Mouse (Mus musculus): ENCODE data around the gene Stard10. TPM values are rescaled to one million over a fixed set of nuclear protein-coding genes. Genes with fewer than 3 reads are reported as not detected.
A peak's percentile ranks its signal among the peaks of the same experiment; 100 is the strongest.

Stard10 gene
- total RNA-seq, 1 experiment from 2014 or later = 70.4 TPM

DNA sequence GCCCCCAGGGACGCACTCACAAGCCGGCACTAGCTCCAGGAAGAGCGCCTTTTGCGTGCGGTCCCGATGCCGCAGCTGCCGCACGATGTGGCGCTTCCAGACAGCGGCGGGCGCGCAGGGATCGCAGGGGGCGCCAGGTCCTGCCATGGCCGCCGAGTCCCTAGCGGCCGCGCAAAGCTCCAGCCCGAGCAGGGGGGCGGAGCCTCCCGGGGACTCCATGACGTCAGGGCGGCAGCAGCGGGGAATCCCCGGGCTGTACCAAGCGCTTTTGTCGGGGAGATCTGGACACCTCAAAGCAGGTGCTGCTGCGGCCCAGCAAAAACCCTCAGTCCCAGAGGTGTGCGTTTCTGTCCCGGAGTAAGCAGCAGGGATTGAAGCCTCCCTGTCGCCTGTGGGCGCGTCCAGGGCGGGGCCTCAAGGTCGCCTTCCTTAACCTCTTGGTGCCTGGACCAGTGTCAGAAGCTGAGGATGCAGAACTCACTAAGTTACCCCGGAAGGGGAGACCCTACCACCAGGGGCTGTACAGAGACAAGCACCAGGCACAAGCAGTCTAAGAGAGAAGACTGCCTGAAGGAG lies 14.9 kb upstream of the Stard10 start, which contains the start of gene Atg16l2:
Gene Atg16l2 (minus strand): TSS at position 371 of the 576 bp plus-strand sequence.
- peak; percentile 88 for ATAC-seq (replicated peaks; ENCODE audit: low read depth, poor library complexity, severe bottlenecking)

DNA sequence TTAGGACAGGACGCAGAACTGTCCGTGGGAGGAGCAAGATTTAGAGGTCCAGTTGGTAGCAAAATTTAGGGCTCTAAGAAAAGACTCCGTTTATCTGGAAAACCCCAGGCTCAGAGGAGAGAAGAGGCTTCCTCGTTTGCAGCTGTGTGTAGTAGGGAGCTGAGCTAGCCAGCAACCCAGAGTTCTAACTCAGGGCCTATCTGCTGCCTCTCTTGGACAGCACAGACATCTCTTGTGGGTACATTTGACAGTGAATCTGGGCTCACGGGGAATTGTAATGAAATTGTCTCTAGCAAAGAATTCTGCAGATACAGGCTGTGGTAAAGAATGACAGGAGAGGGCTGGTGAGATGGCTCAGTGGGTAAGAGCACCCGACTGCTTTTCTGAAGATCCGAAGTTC lies 14.2 kb upstream of the Stard10 start:
- no peak for ATAC-seq (replicated peaks; ENCODE audit: low read depth, poor library complexity, severe bottlenecking)

DNA sequence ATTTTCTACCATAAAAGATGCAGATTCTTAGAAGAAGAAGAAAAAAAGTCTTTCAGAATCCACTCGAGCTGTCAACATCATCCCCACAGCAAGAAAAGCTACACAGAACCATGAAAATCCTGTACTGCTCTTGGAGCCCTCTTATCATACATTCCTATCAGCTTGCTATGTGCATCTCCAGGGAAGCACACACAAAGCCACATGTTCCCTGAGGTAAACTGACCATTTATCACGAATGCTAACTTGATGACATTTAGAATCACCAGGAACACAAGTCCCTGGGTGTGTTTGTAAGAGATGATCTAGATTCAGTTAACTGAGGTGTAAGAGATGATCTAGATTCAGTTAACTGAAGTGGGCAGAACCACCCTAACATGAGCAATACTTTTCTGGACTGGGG lies 10.0 kb upstream of the Stard10 start:
- ATAC-seq (replicated peaks; ENCODE audit: low read depth, poor library complexity, severe bottlenecking) = no peak

DNA sequence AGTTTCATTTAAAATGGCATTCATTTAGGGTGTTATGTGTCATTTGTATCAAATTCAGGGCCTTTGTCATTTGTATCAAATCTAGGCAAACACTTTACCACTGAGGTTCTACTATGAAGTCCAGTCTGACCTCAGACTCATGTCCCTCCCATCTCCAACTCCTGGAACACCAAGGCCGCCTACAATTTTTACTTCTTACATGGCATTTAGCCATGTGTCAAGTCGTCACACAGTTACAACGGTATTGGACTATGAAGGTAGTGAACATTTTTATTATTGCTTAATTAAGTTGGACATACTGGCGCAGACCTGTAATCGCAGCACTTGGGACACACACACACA lies 6.9 kb upstream of the Stard10 start:
- ATAC-seq (replicated peaks; ENCODE audit: low read depth, poor library complexity, severe bottlenecking) = no peak

DNA sequence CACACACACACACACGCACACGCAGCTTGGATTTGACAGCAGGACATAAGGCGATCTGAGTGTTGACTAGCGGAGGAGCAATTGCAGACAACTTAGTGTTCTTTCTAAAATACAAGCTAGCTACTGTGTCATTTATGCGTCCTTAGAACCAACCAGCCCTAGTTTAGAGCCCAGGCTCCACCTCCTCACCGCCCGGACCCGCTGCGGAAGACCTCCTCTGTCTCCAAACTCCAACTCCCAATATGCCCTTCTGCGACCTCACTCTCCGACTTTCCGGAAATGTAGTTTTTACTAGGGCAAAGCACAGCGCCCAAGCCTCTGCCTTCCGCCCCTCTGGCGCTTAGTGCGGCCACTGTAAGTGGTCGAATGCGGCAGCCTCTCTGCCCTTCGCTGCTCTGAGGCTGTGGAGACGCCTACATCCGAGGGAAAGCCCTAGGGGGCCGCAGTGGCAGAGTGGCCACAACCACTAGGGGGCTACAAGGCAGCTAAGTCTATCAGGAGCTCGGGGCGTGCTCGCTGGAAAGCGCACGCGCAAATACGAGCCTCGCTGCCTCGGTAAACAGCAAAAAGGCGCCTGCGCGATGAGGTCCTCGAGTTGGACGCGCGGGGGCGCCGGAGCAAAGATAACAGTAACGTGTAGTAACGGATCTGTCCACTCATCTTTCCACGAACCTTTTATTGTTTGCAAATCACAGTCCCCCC lies 6.4 kb upstream of the Stard10 start:
- peak; percentile 93 for ATAC-seq (replicated peaks; ENCODE audit: low read depth, poor library complexity, severe bottlenecking)

DNA sequence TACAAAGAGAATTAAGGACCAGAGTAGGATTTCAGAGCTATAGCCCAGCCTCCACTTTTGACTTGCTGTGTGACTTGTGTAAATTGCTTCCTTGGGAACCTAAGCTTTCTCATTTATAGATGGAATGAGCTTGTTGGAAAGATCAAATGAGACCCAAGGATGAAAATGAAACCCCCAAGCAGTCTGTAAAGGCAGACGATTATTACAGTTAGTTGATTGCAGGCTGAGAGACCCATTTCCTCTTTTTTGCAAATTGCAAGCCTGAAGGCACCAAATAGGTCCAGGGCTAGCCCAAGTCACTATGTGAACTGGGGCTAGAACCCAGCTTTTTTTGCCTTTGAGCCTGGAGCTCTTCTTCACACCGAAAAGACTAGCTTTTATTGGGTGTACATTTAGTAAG lies 5.8 kb upstream of the Stard10 start:
- no peak for ATAC-seq (replicated peaks; ENCODE audit: low read depth, poor library complexity, severe bottlenecking)

DNA sequence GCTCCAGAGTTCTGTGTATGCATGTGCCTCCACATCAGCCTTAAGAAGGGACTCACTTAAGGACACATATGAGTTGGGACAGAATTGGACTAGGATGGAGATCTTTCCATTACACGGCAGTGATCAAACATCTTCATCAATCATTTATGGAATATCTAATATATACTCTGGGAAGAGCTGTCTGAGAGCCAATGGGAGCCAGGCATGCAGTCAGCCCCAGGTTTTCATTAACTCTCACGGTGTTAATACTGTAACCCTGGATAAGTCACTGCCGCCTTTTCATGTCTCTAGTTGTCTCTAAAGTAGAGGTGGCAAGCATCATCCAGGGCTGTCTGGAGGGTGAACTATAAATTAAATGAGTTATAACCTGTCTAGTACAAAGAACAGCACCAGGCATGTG lies 3.9 kb upstream of the Stard10 start:
- ATAC-seq (replicated peaks; ENCODE audit: low read depth, poor library complexity, severe bottlenecking) = no peak

DNA sequence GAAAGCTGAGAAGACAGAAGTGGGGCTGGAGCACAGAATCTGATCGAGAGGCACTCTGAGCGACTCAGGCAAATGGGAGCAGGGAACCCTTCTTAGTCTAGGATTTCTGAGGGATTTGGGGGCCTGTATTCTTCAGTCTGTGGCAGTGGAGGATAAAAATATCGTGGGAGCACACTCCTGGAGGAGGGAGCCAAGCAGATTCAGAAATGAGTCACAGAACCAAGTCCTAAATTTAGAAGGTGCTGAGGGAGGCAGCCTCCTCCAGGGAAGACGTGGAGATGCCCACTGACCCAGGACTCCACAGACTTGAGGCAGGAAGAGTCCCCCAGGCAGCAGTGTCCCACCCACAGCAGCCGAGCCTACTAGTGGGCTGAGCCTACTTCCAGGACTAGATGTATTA lies 2.5 kb upstream of the Stard10 start:
- no peak for ATAC-seq (replicated peaks; ENCODE audit: low read depth, poor library complexity, severe bottlenecking)

DNA sequence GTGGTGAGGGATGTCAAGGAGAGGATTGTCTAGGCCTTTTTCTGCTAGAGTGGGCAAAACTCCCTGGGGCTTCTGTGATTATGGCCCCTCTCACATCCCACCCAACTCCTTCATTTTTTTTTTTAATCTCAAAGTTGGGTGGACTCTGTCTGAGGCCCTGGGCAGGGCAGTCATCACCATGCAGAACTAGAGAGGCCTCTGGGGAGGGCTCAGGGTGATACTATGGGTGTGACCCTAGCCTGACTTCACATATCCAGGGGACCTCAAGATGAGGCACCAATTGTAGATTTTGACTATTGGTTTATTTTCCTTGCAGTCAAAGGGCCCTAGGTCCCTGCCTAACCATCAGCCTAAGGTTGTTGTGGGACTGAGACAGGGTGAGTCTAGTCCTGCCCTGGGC lies 1.2 kb upstream of the Stard10 start:
- ATAC-seq (replicated peaks; ENCODE audit: low read depth, poor library complexity, severe bottlenecking) = no peak

DNA sequence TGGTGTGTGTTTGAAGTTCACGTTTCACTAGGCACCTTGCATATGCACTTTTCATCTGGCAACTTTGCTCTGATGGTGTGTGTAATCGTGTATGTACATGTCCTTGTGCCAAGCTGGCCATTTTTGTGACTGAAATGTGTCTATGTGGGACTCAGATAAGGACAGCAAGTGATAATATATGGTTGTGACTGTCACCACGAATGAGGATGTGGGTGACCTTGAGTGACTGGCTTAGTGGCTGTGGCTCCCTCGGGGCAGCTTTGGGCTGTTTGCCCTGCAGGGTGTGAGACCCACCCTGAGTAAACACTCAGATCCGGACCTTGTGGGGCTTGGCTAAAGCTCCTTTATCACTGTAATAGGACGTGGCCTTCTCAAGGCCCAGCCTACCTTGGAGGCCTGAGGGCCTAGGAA lies 290 bp upstream of the Stard10 start:
- ATAC-seq (replicated peaks; ENCODE audit: low read depth, poor library complexity, severe bottlenecking) = peak; percentile 73

DNA sequence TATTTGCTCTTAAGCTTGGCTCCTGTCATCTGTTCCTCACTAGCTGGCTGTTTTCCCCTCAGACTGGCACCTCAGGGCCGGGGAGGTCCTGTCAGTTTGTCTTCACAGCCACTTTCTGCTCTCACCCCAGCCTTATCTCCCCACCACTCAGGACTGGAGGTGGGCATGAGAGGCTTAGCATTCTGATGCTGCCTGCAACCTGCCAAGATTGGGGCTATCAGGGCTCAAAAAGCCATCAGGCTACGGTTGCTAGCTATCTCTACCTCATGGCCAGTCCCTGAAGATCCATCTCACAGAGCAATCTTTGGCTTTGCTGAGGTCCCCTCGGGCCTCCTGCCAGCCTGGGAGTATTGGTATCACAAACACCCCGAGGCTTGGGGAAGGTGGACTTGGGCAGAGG lies 2.0 kb downstream of the Stard10 start:
- ATAC-seq (replicated peaks; ENCODE audit: low read depth, poor library complexity, severe bottlenecking) = 0 out of 2 replicates have a peak, but pooled peaks have one; percentile 6

DNA sequence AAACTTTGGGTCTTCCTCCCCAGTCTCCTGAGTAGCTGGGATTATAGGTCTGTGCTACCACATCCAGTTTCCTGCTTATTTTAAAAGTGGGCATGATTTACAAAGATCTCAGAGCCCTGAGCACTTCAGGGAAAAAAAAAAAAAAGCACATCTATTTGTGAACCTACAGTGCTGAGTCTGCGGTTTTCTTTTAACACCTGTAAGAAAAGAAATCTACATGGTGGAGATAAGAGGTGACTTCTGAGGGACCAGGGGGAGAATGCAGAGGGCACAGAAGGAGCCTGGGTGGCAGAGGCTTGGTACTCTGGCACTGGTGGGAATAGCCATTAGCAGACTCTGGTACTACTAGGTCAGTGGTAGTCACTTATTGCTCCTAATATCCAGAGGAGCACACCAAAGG lies 2.9 kb downstream of the Stard10 start:
- no peak for ATAC-seq (replicated peaks; ENCODE audit: low read depth, poor library complexity, severe bottlenecking)

DNA sequence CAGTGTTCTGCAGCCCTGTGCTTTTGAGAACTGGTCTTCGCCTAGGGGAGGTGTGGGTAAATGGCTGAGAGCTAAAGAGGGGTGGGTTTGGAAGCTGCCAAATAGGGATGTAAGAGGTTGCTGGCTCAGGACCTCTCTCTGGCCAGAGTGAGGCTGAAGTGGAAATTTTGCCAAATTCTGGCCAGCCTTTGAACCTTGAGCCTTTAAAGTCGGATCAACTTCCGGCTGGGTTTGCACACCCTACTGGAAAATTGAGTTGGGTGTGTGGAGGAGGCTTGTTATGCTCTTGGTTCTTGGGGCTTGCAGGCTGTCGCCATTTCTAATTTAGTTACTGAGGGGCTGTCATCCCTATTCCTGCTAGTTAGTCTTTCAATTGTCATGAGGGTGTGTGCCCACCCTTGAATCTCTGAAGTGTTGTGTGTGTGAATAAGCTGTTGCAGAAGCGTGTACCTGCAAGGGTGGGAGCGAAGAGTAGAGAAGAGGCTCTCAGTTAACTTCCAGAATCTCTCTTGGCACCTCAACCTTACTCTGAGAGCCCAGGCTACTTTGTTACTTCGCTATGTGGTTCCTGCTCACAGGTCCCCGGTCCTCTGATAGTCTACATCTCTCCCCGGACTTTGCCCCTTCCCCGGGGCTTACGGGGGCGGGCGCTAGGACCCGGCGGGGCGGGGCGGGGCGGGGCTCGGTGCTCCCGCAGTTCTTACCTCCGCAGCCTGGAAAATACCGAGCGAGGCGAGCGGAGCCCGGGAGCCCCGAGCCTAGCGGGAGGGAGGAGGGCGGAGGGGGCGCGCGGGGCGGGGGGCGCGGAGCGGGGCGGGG lies 3.7 kb downstream of the Stard10 start:
- ATAC-seq (replicated peaks; ENCODE audit: low read depth, poor library complexity, severe bottlenecking) = no peak

DNA sequence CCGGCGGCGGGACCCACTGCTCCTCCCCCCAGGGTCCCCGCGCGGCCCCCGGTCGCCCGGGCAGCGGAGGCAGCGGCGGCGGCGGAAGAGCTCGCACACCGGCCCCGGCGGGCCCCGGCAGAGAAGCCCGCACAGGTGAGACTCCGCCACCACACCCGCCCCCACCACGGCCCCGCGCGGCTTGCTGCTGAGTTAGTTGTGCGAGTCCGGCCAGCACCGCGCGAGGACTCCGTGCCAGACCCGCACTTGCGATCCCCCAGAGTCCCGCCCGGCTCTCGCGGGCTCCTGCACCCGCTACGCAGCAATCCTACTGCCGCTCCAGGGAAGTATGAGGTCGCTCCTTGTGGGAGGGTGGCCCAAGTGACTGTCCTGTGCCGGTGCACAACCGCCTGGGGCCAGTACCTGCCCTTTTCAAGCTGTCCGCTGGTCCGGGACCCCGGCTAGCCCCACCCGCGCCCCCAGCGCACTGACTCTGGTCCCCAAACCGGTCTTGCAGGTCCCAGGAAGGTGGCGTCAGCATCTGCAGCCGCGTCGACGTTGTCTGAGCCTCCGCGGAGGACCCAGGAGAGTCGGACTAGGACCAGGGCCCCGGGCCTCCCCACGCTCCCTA lies 4.4 kb downstream of the Stard10 start:
- ATAC-seq (replicated peaks; ENCODE audit: low read depth, poor library complexity, severe bottlenecking) = no peak

DNA sequence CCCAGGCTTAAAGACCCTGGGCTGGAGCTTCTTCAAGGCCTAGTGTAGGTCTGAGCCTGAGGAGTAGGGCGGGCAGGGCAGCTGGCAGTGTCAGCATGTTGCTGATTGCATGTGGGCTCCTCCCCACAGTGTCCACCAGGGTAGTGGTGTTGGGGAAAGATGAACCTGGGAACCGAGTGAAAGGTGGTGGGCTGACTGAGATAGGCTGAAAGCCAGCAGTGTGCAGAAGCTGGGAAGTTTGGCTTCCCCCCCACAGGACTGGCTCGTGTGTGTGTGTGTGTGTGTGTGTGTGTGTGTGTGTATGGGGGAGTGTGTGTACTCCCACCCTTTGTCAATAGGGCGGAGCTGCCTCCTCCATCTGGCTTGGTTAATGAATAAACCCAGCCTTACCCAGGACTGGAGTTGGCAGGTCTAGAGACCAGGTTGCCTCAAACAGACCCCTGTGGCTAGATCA lies 6.3 kb downstream of the Stard10 start:
- peak; percentile 51 for ATAC-seq (replicated peaks; ENCODE audit: low read depth, poor library complexity, severe bottlenecking)

DNA sequence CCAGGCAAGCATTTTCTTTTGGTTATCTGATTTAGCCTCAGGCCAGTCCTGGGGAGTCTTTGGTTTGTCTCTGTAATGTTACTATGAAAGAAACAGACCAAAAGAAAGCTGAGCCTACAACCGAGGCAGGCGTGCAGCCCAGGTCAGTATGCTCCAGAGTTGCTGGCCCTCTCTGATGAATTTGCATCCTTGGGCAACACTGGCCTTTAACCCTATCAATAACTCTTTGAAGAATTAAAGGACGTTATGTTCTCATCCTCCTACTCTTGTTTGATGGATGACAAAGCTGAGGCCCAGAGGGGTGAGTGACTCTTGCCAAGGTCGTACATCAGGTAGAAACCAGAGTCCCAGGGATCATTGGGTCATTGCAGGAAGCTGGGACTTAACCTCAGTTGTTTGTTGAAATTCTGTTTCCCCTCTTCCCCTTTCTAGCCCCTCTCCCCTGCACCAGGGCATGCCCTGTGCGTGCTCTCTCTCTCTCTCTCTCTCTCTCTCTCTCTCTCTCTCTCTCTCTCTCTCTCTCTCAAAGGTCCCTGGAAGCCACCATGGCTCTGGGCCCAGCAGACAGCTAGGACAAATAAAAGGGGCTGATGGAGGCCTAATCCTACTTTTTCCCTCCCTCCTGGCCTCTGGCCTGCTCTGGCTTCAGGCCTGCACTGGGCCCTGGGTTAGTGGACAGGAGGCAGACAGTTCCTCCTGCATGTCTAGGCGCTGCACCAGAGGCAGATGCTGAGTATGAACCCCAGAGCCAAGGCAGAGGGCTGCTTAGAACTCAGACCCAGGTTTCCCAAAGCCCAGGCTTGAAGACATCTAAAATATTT lies 7.5 kb downstream of the Stard10 start:
- no peak for ATAC-seq (replicated peaks; ENCODE audit: low read depth, poor library complexity, severe bottlenecking)

DNA sequence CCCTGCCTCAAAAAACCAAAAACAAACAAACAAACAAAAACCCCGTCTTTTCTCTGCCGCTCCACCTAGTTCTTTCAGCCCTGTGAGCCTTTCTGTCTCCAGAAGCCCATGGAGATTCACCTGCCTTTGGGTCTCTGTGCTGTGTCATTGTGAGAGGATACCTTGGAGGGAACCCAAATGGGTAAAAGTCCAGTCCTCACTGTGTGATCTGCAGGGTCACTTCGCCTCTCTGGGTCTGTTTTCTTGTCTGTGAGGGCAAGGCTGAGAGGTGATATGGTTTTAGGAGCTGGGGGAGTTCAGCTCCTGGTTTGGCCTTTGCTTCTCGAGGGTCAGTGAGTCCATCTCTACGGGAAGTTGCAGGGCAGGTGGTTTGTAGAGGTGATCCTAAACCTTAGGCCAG lies 9.1 kb downstream of the Stard10 start:
- ATAC-seq (replicated peaks; ENCODE audit: low read depth, poor library complexity, severe bottlenecking) = no peak

DNA sequence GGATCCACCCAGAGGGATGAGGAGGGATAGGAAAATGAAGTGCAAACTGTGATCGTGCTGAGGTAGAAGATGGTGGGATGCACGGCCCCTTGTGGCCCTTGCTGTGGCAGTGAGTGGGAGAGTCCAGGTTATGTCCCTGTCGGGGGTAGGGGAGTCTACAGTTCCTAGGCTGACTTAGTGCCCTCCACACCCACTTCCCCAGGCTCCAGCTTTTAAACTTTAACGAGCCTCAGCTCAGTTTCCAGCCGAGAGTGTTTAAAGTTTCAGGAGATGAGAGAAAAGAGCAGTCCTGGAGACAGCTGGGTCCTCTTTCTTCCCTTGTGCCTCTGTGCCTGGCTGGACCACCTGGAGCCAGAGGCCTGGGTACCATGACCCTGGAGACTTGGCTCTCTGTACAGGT lies 10.4 kb downstream of the Stard10 start:
- ATAC-seq (replicated peaks; ENCODE audit: low read depth, poor library complexity, severe bottlenecking) = no peak

DNA sequence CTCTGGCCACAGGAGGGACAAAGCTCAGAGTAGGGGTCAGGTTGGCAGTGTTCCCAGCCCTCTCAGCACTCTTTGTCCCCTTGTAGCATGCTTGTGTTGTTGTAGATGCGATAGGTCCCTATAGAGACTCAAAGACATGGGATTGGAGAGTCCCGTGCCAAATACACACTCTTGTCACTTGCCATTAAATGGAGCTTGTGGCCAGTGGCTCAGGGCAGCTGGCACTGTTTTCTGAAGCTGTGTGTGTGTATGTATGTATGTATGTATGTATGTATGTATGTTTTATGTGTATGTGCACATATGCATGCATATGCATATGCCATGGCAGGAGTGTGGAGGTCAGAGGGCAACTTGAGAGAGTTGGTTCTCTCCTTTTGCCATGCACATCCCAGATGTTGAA lies 10.9 kb downstream of the Stard10 start:
- ATAC-seq (replicated peaks; ENCODE audit: low read depth, poor library complexity, severe bottlenecking) = no peak

DNA sequence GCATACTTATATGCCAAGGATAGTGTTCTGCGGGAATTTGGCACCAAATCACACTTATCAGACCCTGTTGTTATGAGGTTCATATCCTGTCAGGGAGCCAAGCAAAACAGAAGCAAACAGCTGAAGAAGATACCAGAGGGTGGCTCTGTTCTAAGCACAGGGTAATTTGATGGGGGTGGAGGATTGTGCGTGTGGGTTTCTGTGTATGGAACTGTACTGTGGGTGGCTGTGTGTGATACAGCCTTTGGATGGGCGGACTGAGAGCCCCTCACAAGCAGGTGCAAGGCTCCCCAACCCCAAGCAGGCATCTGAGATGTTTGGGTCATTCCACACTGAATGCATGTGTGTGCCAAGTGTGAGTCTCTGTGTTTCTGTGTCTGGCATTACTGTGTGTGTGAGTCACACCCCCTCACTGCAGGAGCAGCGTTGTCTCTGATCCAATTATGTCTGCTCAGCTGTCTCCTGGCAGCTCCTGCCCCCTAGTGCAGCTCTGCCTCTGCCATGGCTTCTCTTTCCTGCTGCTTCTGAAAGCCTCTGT lies 11.8 kb downstream of the Stard10 start:
- no peak for ATAC-seq (replicated peaks; ENCODE audit: low read depth, poor library complexity, severe bottlenecking)
